Mouse (Mus musculus) CH12.LX (cell line): ENCODE measurements around the gene Ankmy2. TPM values are rescaled to one million over a fixed set of nuclear protein-coding genes. Genes with fewer than 3 reads are reported as not detected.

Experiments used
- DNase-seq: peaks from one replicate; pipeline ENCODE4 v3.0.0-alpha.2; 2013; ENCODE audit errors: extremely low read depth
- H3K27ac ChIP-seq: 2 replicates; pipeline ENCODE4 v1.5.1; 2012; ENCODE audit warnings: low read depth, mild to moderate bottlenecking, control low read depth, moderate library complexity; ENCODE audit not compliant: insufficient read depth
- H3K27me3 ChIP-seq: replicated peaks from 2 replicates; pipeline ENCODE3; 2012; ENCODE audit warnings: inconsistent platforms
- H3K36me3 ChIP-seq, 2 experiments: replicated peaks in 1 of 2; 2 replicates each; pipeline versions ENCODE3 to v1.6.1; 2012; ENCODE audit warnings: inconsistent platforms in 1 of 2, low read length in 1 of 2, mild to moderate bottlenecking in 1 of 2, mixed read lengths in 1 of 2, moderate library complexity in 1 of 2; ENCODE audit not compliant: control insufficient read depth in 1 of 2, insufficient read depth in 1 of 2
- H3K4me1 ChIP-seq, 2 experiments: 2 replicates each; pipeline ENCODE4 v1.6.1; 2012; ENCODE audit warnings: inconsistent platforms in 1 of 2, moderate library complexity in 1 of 2; ENCODE audit not compliant: insufficient read depth in 2 of 2, control insufficient read depth in 1 of 2
- H3K4me2 ChIP-seq: 2 replicates; pipeline ENCODE4 v1.6.1; 2012; ENCODE audit warnings: low read depth, mild to moderate bottlenecking, control low read depth; ENCODE audit not compliant: poor library complexity, insufficient read depth, severe bottlenecking
- H3K4me3 ChIP-seq, 3 experiments: fragments of 150-350 bp in 1 of 3; sonication (generic) in 1 of 3; replicated peaks in 1 of 3; 2 replicates each; pipeline versions ENCODE3 to v1.5.1; 2011 to 2012; ENCODE audit warnings: low read depth in 2 of 3, low read length in 2 of 3, mild to moderate bottlenecking in 2 of 3, moderate library complexity in 2 of 3, control low read depth in 1 of 3, improper control_type of control experiment in 1 of 3, inconsistent platforms in 1 of 3, mixed read lengths in 1 of 3; ENCODE audit not compliant: poor library complexity in 1 of 3
- H3K79me2 ChIP-seq: replicated peaks from 2 replicates; pipeline ENCODE4 v1.6.1; 2012; ENCODE audit warnings: mild to moderate bottlenecking, moderate library complexity; ENCODE audit not compliant: control insufficient read depth, poor library complexity, insufficient read depth, severe bottlenecking; ENCODE audit errors: extremely low read depth
- H3K9ac ChIP-seq: 2 replicates; pipeline ENCODE4 v1.6.1; 2012; ENCODE audit warnings: low read depth, mild to moderate bottlenecking, control low read depth, moderate library complexity; ENCODE audit not compliant: insufficient read depth
- H3K9me3 ChIP-seq: replicated peaks from 2 replicates; pipeline ENCODE3; 2012; ENCODE audit warnings: low read length, inconsistent platforms, mixed read lengths
- BHLHE40 ChIP-seq: IDR thresholded peaks from 2 replicates; pipeline ENCODE4 v1.6.1; 2011; ENCODE audit warnings: mild to moderate bottlenecking, low read depth, low read length, improper control_type of control experiment
- CHD1 ChIP-seq: IDR thresholded peaks from 2 replicates; pipeline ENCODE4 v1.6.1; 2012; ENCODE audit warnings: low read depth, low read length, improper control_type of control experiment, inconsistent platforms
- HCFC1 ChIP-seq: IDR thresholded peaks from 2 replicates; pipeline ENCODE4 v1.6.1; 2012; ENCODE audit warnings: low read depth, mild to moderate bottlenecking, inconsistent platforms, low read length, improper control_type of control experiment
- IRF4 ChIP-seq: IDR thresholded peaks from 2 replicates; pipeline ENCODE4 v1.6.1; 2014; ENCODE audit warnings: low read depth, mild to moderate bottlenecking, inconsistent platforms, low read length, improper control_type of control experiment
- KAT2A ChIP-seq: IDR thresholded peaks from 2 replicates; pipeline ENCODE4 v1.6.1; 2012; ENCODE audit warnings: low read length, improper control_type of control experiment, inconsistent platforms; ENCODE audit not compliant: insufficient replicate concordance
- MAFK ChIP-seq: IDR thresholded peaks from 2 replicates; pipeline ENCODE4 v1.6.1; 2011; ENCODE audit warnings: low read length, improper control_type of control experiment; ENCODE audit not compliant: insufficient replicate concordance
- MAX ChIP-seq: IDR thresholded peaks from 2 replicates; pipeline ENCODE4 v1.6.1; 2011; ENCODE audit warnings: low read length, improper control_type of control experiment
- MAZ ChIP-seq: IDR thresholded peaks from 2 replicates; pipeline ENCODE4 v1.6.1; 2012; ENCODE audit warnings: low read depth, mild to moderate bottlenecking, inconsistent platforms, low read length, improper control_type of control experiment, moderate library complexity
- MEF2A ChIP-seq: IDR thresholded peaks from 2 replicates; pipeline ENCODE4 v1.6.1; 2014; ENCODE audit warnings: low read depth, mild to moderate bottlenecking, inconsistent platforms, low read length, improper control_type of control experiment, borderline replicate concordance
- MXI1 ChIP-seq: IDR thresholded peaks from 2 replicates; pipeline ENCODE4 v1.6.1; 2011; ENCODE audit warnings: mild to moderate bottlenecking, low read depth, low read length, improper control_type of control experiment
- NRF1 ChIP-seq: IDR thresholded peaks from 2 replicates; pipeline ENCODE4 v1.6.1; 2014; ENCODE audit warnings: low read depth, mild to moderate bottlenecking, inconsistent platforms, low read length, improper control_type of control experiment, moderate library complexity
- PAX5 ChIP-seq: IDR thresholded peaks from 2 replicates; pipeline ENCODE4 v1.6.1; 2012; ENCODE audit warnings: low read length, inconsistent platforms, mixed read lengths
- POLR2A ChIP-seq: IDR thresholded peaks from 2 replicates; pipeline ENCODE4 v1.6.1; 2011; ENCODE audit warnings: low read depth, mild to moderate bottlenecking, improper control_type of control experiment, low read length
- POLR2AphosphoS2 ChIP-seq: IDR thresholded peaks from 2 replicates; pipeline ENCODE4 v1.6.1; 2011; ENCODE audit warnings: low read depth, low read length, improper control_type of control experiment
- RCOR1 ChIP-seq: conservative IDR thresholded peaks from 2 replicates; pipeline ENCODE4 v1.6.1; 2012; ENCODE audit warnings: low read depth, mild to moderate bottlenecking, inconsistent platforms, low read length, improper control_type of control experiment
- SIN3A ChIP-seq: IDR thresholded peaks from 2 replicates; pipeline ENCODE4 v1.6.1; 2012; ENCODE audit warnings: low read length, improper control_type of control experiment, inconsistent platforms
- TBP ChIP-seq: conservative IDR thresholded peaks from 2 replicates; pipeline ENCODE4 v1.6.1; 2011; ENCODE audit warnings: low read depth, low read length, improper control_type of control experiment
- TCF12 ChIP-seq: IDR thresholded peaks from 2 replicates; pipeline ENCODE4 v1.6.1; 2014; ENCODE audit warnings: low read depth, mild to moderate bottlenecking, inconsistent platforms, low read length, improper control_type of control experiment
- USF2 ChIP-seq: conservative IDR thresholded peaks from 2 replicates; pipeline ENCODE4 v1.6.1; 2011; ENCODE audit warnings: low read depth, low read length, improper control_type of control experiment
- ZKSCAN1 ChIP-seq: IDR thresholded peaks from 2 replicates; pipeline ENCODE4 v1.6.1; 2012; ENCODE audit warnings: low read depth, inconsistent platforms, low read length, improper control_type of control experiment, borderline replicate concordance
- ZNF384 ChIP-seq: IDR thresholded peaks from 2 replicates; pipeline ENCODE4 v1.6.1; 2012; ENCODE audit warnings: low read depth, low read length, improper control_type of control experiment, inconsistent platforms
- dilution Hi-C: fragments of 300-500 bp; cut with MboI; formaldehyde crosslinking; loops from 2 replicates; pipeline ENCODE4 v1.14.3; 2020; ENCODE audit warnings: low sequenced_read_pairs; ENCODE audit not compliant: extremely low pct_unique_long_range_greater_than_20kb, extremely low pct_ligation_motif_present
- in situ Hi-C: fragments of 300-500 bp; cut with MboI; formaldehyde crosslinking; loops from 3 replicates; pipeline ENCODE4 v1.14.3; 2019; ENCODE audit warnings: low sequenced_read_pairs, low pct_ligation_motif_present, low pct_unique_long_range_greater_than_20kb, mixed read lengths
- polyA plus RNA-seq: library from polyadenylated mRNA; unstranded; fragments of >175 nt; gene quantifications from 2 replicates; pipeline ENCODE4 v1.2.1, GENCODE M21; 2012; ENCODE audit warnings: low read depth; ENCODE audit not compliant: insufficient read length
- total RNA-seq, 2 experiments: library from RNA; depleted of rRNA; stranded (reverse); fragments of 300-350 nt in 1 of 2; fragments of >200 nt in 1 of 2; gene quantifications; 2 replicates each; pipeline ENCODE4 v1.2.3; 2012 to 2014

The Ankmy2 gene
- total and polyA plus RNA-seq, 3 experiments, result 13.8 to 19.1 (median 16.7) TPM

DNA sequence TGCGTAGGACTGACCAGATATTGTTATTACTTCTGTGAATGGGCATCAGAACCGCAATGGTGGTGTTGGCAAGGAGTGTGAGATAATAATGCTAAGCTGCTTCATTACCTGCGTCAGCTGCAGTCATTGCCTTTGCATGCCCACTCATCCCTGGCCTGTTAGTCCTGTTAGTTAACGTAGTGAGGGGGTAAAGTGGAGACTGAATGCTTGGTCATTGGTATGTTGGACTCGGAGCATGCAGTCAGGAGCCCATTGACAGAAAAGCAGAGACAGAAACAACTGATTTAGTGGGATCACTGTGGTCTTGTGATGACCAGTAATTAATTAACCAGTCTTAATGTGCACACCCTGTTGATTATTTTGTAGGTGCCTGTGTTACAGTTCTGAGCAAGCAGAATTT, 20.3 kb downstream of the Ankmy2 start:
- Histone ChIP-seq H3K9ac (no peak overlapping the region), H3K79me2 (no peaks in the 10 kb centered on the region), H3K4me2 (no peak overlapping the region), H3K4me3 (no peak overlapping the region), H3K9me3 (no peaks in the 10 kb centered on the region), H3K4me1 (no peaks in the 10 kb centered on the region), H3K36me3 (peaks cover 15 to 77% of the 10 kb centered on the region in 2 experiments), H3K27me3 (no peaks in the 10 kb centered on the region)
- in situ Hi-C loops, result no loop called here
- dilution Hi-C loops, result no loop called here
- DNase-seq, result no peak
- TF ChIP-seq BHLHE40 (no peak), MEF2A (no peak), MAFK (no peak), NRF1 (no peak), MXI1 (no peak), ZKSCAN1 (no peak), TBP (no peak), MAX (no peak), HCFC1 (no peak), RCOR1 (no peak), CHD1 (no peak), SIN3A (no peak), MAZ (no peak), TCF12 (no peak), PAX5 (no peak), ZNF384 (no peak), KAT2A (no peak), IRF4 (no peak)
- TF ChIP-seq, all 38 proteins: peak for 0
- H3K27ac ChIP-seq, result no peak overlapping the region

- in situ Hi-C loops (no loop called here), dilution Hi-C loops (no loop called here)
- no peak overlapping the region for H3K4me3 ChIP-seq
- H3K27me3 ChIP-seq, result no peaks in the 10 kb centered on the region
- TF ChIP-seq POLR2AphosphoS2, result no peak
- no peak for TF ChIP-seq USF2
- no peak for TF ChIP-seq TCF12
- TF ChIP-seq POLR2A, result no peak
- TF ChIP-seq IRF4, result no peak
- H3K79me2 ChIP-seq, result no peaks in the 10 kb centered on the region
- H3K4me1 ChIP-seq, result no peaks in the 10 kb centered on the region
- H3K4me2 ChIP-seq, result no peak overlapping the region
- H3K9ac ChIP-seq, result no peak overlapping the region
- no peak for DNase-seq
- H3K9me3 ChIP-seq, result no peaks in the 10 kb centered on the region
- no peak overlapping the region for H3K27ac ChIP-seq
- H3K36me3 ChIP-seq, result peaks cover 27 to 77% of the 10 kb centered on the region in 2 experiments
Measured at GRCm38 (mm10) chr12:36182570-36182969, 25.7 kb downstream of the Ankmy2 start.
